Mouse (Mus musculus) kidney, adult 2 months (tissue): ENCODE results near the gene C1qbp.

ENCODE experiments used
- CTCF ChIP-seq: fragments of 200-500 bp; conservative IDR thresholded peaks from 2 replicates; pipeline ENCODE4 v1.5.1; 2011; ENCODE audit warnings: low read depth, mild to moderate bottlenecking, control low read depth, low read length, moderate library complexity, mixed read lengths; ENCODE audit not compliant: insufficient read depth, insufficient read length
- POLR2A ChIP-seq: fragments of 200-500 bp; IDR thresholded peaks from one replicate; pipeline ENCODE4 v1.6.1; 2011; ENCODE audit warnings: low read depth, low read length, control low read depth

- TF ChIP-seq POLR2A (no peak), CTCF (no peak)
Observed at GRCm38 (mm10) chr11:70977293-70977692, 5.5 kb downstream of the C1qbp start.
